ENCODE assay signal across 9 mouse cellular contexts in genomic region chr11:34843517-34843916, GRCm38 (mm10). TPM values are rescaled to one million over a fixed set of nuclear protein-coding genes. Genes with fewer than 3 reads are reported as not detected.
A peak's percentile ranks its signal among the peaks of the same experiment; 100 is the strongest.
DNase-seq lines count a peak whose midpoint lies in the region; ATAC-seq and TF ChIP-seq lines count a peak whose summit lies in the region.
"Had no signal": no experiment of that assay in that cellular context is flagged by ENCODE, and none has a peak within 500 bp of the region (broad histone marks: within the 10 kb centered on the region; RNA-seq: fewer than 3 reads in every experiment).

No protein-coding gene starts in this region.

- H3K9ac ChIP-seq in heart, postnatal 0 days (replicated peaks; ENCODE audit: low read depth, low read length), result no peak overlapping the region
- H3K9ac ChIP-seq in heart, embryonic 11.5 days (ENCODE audit: low read depth, low read length), result no peak overlapping the region
- no peak overlapping the region for H3K9ac ChIP-seq in embryonic facial prominence, embryonic 14.5 days (ENCODE audit: low read depth, low read length)
- H3K9ac ChIP-seq: neural tube, embryonic 13.5 days had no signal

- DNase-seq in heart, postnatal 0 days (ENCODE audit: low spot score), result peak; percentile 74
- DNase-seq in thymus, postnatal 0 days (ENCODE audit: low spot score), result peak; percentile 70
- no peak for DNase-seq in thymus, postnatal 25 days
- DNase-seq in embryonic facial prominence, embryonic 14.5 days (ENCODE audit: low spot score), result peak; percentile 79
- no peak for DNase-seq in yolk sac, embryonic 10.5 days (ENCODE audit: low spot score)
- no peak for DNase-seq in adrenal gland, postnatal 36 days
- no peak for DNase-seq in heart, postnatal 4 days

- 37% methylated on average over 5 of the region's 5 CpGs for WGBS in heart, postnatal 0 days
- 34% methylated on average over 5 of the region's 5 CpGs for WGBS in heart, embryonic 11.5 days (ENCODE audit: insufficient replicate concordance)
- WGBS in embryonic facial prominence, embryonic 14.5 days, result 40% methylated on average over 5 of the region's 5 CpGs

- no peak for ATAC-seq in heart, postnatal 0 days (ENCODE audit: insufficient read depth, low read depth)
- ATAC-seq in heart, embryonic 11.5 days (replicated peaks; ENCODE audit: insufficient number of reproducible peaks, low FRiP score, low TSS enrichment), result no peak
- no peak for ATAC-seq in embryonic facial prominence, embryonic 14.5 days (ENCODE audit: low read depth)

- no peaks in the 10 kb centered on the region for H3K27me3 ChIP-seq in heart, postnatal 0 days (ENCODE audit: control insufficient read depth, insufficient read depth, low read length)
- no peaks in the 10 kb centered on the region for H3K27me3 ChIP-seq in heart, embryonic 11.5 days (ENCODE audit: control insufficient read depth, insufficient read depth, low read length)
- H3K27me3 ChIP-seq in embryonic facial prominence, embryonic 14.5 days (replicated peaks; ENCODE audit: control insufficient read depth, insufficient read depth, low read length), result no peaks in the 10 kb centered on the region

- H3K36me3 ChIP-seq in heart, postnatal 0 days (replicated peaks; ENCODE audit: control insufficient read depth, insufficient read depth, low read length), result no peaks in the 10 kb centered on the region
- no peaks in the 10 kb centered on the region for H3K36me3 ChIP-seq in heart, embryonic 11.5 days (ENCODE audit: control insufficient read depth, insufficient read depth, low read length)
- no peaks in the 10 kb centered on the region for H3K36me3 ChIP-seq in embryonic facial prominence, embryonic 14.5 days (ENCODE audit: control insufficient read depth, insufficient read depth, low read length)
- H3K36me3 ChIP-seq: neural tube, embryonic 13.5 days had no signal

- H3K4me2 ChIP-seq in heart, postnatal 0 days (ENCODE audit: low read depth, low read length), result no peak overlapping the region
- no peak overlapping the region for H3K4me2 ChIP-seq in heart, embryonic 11.5 days
- H3K4me2 ChIP-seq in embryonic facial prominence, embryonic 14.5 days (ENCODE audit: low read depth, low read length), result no peak overlapping the region
- H3K4me2 ChIP-seq: neural tube, embryonic 13.5 days had no signal

- TF ChIP-seq EP300 in heart, postnatal 0 days (IDR thresholded peaks at IDR 0.05; ENCODE audit: low read depth), result no peak

- H3K4me1 ChIP-seq in heart, postnatal 0 days (ENCODE audit: control insufficient read depth, insufficient read depth), result no peaks in the 10 kb centered on the region; the same call in 1 of the 2 replicates
- H3K4me1 ChIP-seq in heart, embryonic 11.5 days (ENCODE audit: control insufficient read depth, insufficient read depth, low read length), result peaks cover 9% of the 10 kb centered on the region
- no peaks in the 10 kb centered on the region for H3K4me1 ChIP-seq in embryonic facial prominence, embryonic 14.5 days (ENCODE audit: control insufficient read depth, insufficient read depth, low read length)
- H3K4me1 ChIP-seq: neural tube, embryonic 13.5 days had no signal

- H3K9me3 ChIP-seq in heart, postnatal 0 days (replicated peaks; ENCODE audit: control insufficient read depth, low read length), result no peaks in the 10 kb centered on the region
- no peaks in the 10 kb centered on the region for H3K9me3 ChIP-seq in heart, embryonic 11.5 days (replicated peaks; ENCODE audit: control insufficient read depth, low read length)
- H3K9me3 ChIP-seq in embryonic facial prominence, embryonic 14.5 days (ENCODE audit: control insufficient read depth, low read length), result no peaks in the 10 kb centered on the region
- H3K9me3 ChIP-seq: neural tube, embryonic 13.5 days had no signal

- peak; percentile 52 for TF ChIP-seq CTCF in heart, postnatal 0 days (IDR thresholded peaks at IDR 0.05; ENCODE audit: low read depth)

- no peak overlapping the region for H3K27ac ChIP-seq in heart, postnatal 0 days (ENCODE audit: low read depth)
- H3K27ac ChIP-seq in heart, embryonic 11.5 days (ENCODE audit: low read depth, low read length), result no peak overlapping the region
- no peak overlapping the region for H3K27ac ChIP-seq in embryonic facial prominence, embryonic 14.5 days (replicated peaks; ENCODE audit: low read depth, low read length)
- H3K27ac ChIP-seq: neural tube, embryonic 13.5 days had no signal

- H3K4me3 ChIP-seq in heart, postnatal 0 days (ENCODE audit: low read depth, low read length), result no peak overlapping the region
- H3K4me3 ChIP-seq in heart, embryonic 11.5 days (ENCODE audit: low read depth, low read length), result no peak overlapping the region
- H3K4me3 ChIP-seq in embryonic facial prominence, embryonic 14.5 days (ENCODE audit: low read depth, low read length), result no peak overlapping the region
- H3K4me3 ChIP-seq: neural tube, embryonic 13.5 days had no signal

RNA-seq across cellular contexts. Expression of gene Spdl1, which starts 10.1 kb away (rescaled TPM):
- total RNA-seq in heart, postnatal 0 days (2014; rRNA removed; ENCODE audit: low replicate concordance), result 2.4 and 3.1 TPM in 2 replicates
- polyA plus RNA-seq in heart, postnatal 0 days (2015; fragmentation: Nextera tagmentation; extraction: Ambion mirVana), result 3.8 and 3.9 TPM in 2 replicates
- polyA plus RNA-seq in heart, embryonic 11.5 days (2014; fragmentation: Nextera tagmentation; extraction: Ambion mirVana), result 19.3 and 19.8 TPM in 2 replicates
- polyA plus RNA-seq in thymus, postnatal 0 days (2015; fragmentation: Nextera tagmentation; extraction: Ambion mirVana), result 21.1 and 23.3 TPM in 2 replicates
- polyA plus RNA-seq in embryonic facial prominence, embryonic 14.5 days (2014; fragmentation: Nextera tagmentation; extraction: Ambion mirVana), result 15.2 and 16.8 TPM in 2 replicates
- 1 to 10 TPM; 1.8 to 1.9 TPM for total RNA-seq in adrenal gland, postnatal 36 days (2021)
- 10 to 100 TPM; 10.7 to 13.0 TPM for total RNA-seq in heart, postnatal 4 days (2021)

RNA-seq across cellular contexts. Expression of gene Dock2, which starts 59.8 kb away (rescaled TPM):
- total RNA-seq in heart, postnatal 0 days (2014; rRNA removed; ENCODE audit: low replicate concordance), result 3.1 and 3.6 TPM in 2 replicates
- 0.26 and 0.33 TPM in 2 replicates for polyA plus RNA-seq in heart, postnatal 0 days (2015; fragmentation: Nextera tagmentation; extraction: Ambion mirVana)
- 0.72 and 0.96 TPM in 2 replicates for polyA plus RNA-seq in heart, embryonic 11.5 days (2014; fragmentation: Nextera tagmentation; extraction: Ambion mirVana)
- 47.7 and 56.7 TPM in 2 replicates for polyA plus RNA-seq in thymus, postnatal 0 days (2015; fragmentation: Nextera tagmentation; extraction: Ambion mirVana)
- polyA plus RNA-seq in embryonic facial prominence, embryonic 14.5 days (2014; fragmentation: Nextera tagmentation; extraction: Ambion mirVana), result 2.5 and 3.3 TPM in 2 replicates
- total RNA-seq in adrenal gland, postnatal 36 days (2021), result 1 to 10 TPM; 2.5 to 3.9 TPM
- 1 to 10 TPM; 1.4 to 1.7 TPM for total RNA-seq in heart, postnatal 4 days (2021)

Comparison
In these comparisons a context has a peak if more than half of its experiments do, and no peak if none do; other contexts are left out.
1. DNase-seq: peak in heart, postnatal 0 days (single experiment), thymus, postnatal 0 days (single experiment) and embryonic facial prominence, embryonic 14.5 days (single experiment); none in thymus, postnatal 25 days (single experiment), yolk sac, embryonic 10.5 days (single experiment), adrenal gland, postnatal 36 days (0 of 2) and heart, postnatal 4 days (single experiment).
2. RNA of gene Dock2, which starts 59.8 kb away (polyA plus RNA-seq): 47.7 to 56.7 TPM in thymus, postnatal 0 days; 2.5 to 3.3 TPM in embryonic facial prominence, embryonic 14.5 days, 0.72 to 0.96 TPM in heart, embryonic 11.5 days and 0.26 to 0.33 TPM in heart, postnatal 0 days; every median in the first group is over 10 times any median in the second.